Mouse (Mus musculus) small intestine, adult 2 months (tissue): ENCODE results near the gene Asxl2.

Experiments
- CTCF ChIP-seq: fragments of 200-500 bp; IDR thresholded peaks from 2 replicates; pipeline ENCODE4 v1.5.1; 2012; ENCODE audit warnings: low read depth, mild to moderate bottlenecking, control low read depth, inconsistent platforms, low read length, moderate library complexity, mixed read lengths; ENCODE audit not compliant: insufficient replicate concordance, insufficient read length; ENCODE audit errors: extremely low read depth
- POLR2A ChIP-seq: fragments of 200-500 bp; IDR thresholded peaks from 2 replicates; pipeline ENCODE4 v1.6.1; 2012; ENCODE audit warnings: low read depth, mild to moderate bottlenecking, control low read depth, inconsistent platforms, low read length, moderate library complexity

GRCm38 (mm10) chr12:3424179-3424578, 2.5 kb upstream of the Asxl2 start:
- TF ChIP-seq CTCF (no peak), POLR2A (no peak)
